Mouse (Mus musculus) embryonic fibroblast, embryonic 13.5 days (primary cell): ENCODE measurements around the gene Znrf2.

Experiments used
- CTCF ChIP-seq: IDR thresholded peaks from 2 replicates; pipeline ENCODE4 v1.5.1; 2011; ENCODE audit warnings: mild to moderate bottlenecking, control low read depth, low read length, moderate library complexity, borderline replicate concordance; ENCODE audit not compliant: insufficient read depth
- POLR2A ChIP-seq: IDR thresholded peaks from 2 replicates; pipeline ENCODE4 v1.6.1; 2011; ENCODE audit warnings: low read depth, mild to moderate bottlenecking, control low read depth, low read length, moderate library complexity

GRCm38 (mm10) chr6:54918521-54918920 lies 101.8 kb downstream of the Znrf2 start:
- no peak for TF ChIP-seq POLR2A
- no peak for TF ChIP-seq CTCF
